Mouse (Mus musculus) layer of hippocampus, adult 9-10 months (tissue): ENCODE measurements around the gene Ifitm2.

Experiments
- DNase-seq: peaks from one replicate; pipeline ENCODE4 v3.0.0; 2022; ENCODE audit warnings: low spot score

Ifitm2 gene

DNA sequence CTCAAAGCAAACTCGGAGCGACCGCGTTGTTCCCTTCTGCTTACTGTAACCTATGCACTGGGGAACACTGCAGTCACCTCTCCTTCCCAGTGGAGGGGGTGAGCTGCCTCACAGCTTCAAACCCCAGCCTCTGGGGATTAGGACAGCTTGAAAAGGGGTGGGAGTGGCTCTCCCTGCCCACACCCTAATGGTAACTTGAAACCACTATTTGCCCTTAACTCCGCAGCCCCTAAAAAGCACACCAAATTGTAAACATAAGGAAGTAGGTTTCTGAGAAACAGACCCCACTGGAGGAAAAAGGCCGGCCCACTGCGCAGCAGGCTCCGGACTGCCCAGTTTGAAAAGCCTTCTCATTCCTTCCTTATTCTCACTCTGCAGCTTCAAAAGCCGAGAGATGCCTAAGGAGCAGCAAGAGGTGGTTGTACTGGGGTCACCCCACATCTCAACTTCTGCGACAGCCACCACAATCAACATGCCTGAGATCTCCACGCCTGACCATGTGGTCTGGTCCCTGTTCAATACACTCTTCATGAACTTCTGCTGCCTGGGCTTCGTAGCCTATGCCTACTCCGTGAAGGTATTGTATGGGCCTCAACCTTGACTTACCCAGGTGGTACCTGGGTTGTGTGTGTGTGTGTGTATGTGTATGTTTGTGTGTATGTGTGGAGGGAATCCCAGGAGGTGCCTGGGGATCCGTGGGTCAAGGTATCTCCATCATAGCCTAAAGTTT, 12.2 kb upstream of the Ifitm2 start:
- DNase-seq, result no peak

DNA sequence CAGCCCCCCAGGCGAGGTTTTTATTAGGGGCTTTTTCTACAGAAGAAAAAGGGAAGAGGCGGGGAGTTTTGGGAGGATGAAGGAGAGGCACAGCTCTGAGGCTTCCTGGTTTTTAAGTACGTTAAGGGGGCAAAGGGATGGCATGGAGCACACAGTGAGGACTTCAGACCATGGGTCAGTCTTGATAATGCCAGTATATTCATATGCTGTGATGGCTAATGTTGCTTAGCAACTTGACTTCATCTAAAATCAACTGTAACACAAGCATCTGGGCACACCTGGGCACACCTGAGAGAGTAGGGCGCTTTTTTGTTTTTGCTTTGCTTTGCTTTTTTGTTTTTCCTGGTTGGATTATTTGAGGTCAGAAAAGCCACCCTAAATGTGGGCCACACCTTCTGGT, 11.1 kb upstream of the Ifitm2 start, which contains the start of gene Ifitm1:
Ifitm1 (plus strand) TSS at position 301 of the 400 bp plus-strand sequence.
- no peak for DNase-seq

DNA sequence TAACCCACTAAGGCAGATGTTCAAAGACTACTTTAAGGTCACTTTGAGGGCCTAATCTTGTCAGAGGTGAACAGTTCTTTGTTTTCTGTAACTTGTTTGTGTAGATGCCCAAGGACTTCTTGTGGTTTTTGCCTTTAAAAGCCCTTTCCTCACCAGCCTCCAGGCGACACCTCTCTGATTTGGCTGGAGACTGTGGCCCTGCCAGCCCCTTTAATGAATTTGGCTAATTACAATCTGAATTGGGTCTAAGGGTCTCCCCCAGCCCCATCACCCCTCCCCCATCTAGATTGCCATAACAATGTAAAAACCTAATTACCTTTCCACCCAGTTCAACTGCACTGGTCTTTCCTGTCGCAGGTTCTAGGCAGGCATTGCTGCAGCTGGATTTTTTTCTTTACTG, 6.9 kb upstream of the Ifitm2 start:
- no peak for DNase-seq

DNA sequence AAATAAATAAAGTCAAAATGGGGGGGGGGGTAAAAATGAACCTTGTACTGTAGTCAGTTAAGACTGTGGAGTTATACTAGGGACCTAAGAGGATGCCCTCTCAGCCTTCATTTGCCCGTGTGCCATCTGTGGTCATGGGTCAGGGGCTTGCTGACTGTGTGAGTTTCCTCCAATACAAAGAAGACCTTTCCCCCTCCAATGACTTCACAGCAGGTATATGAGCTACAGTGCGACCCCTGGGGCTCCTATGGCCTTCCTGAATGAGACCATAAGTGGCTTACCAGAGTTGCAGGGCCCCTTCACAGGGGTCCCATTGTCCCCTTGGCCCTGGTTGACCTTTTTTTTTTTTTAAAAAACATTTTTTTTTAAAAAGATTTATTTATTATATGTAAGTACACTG, 5.6 kb upstream of the Ifitm2 start:
- DNase-seq, result no peak

DNA sequence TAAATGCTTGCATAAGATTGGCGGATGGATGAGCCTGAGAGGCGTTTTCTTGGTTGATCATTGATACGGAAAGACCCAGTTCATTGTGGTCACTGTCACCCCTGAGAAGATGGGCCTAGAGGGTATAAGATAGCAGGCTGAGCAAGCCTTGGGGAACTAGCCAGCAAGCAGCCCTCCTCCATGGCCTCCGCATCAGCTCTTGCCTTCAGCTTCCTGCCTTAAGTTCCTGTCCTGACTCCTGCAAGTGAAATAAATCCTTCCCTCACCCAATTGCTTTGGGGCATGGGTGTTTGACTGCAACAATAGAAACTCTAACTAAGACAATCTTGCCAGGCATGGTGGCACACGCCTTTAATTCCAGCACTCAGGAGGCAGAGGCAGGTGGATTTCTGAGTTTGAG, 4.2 kb upstream of the Ifitm2 start:
- no peak for DNase-seq

DNA sequence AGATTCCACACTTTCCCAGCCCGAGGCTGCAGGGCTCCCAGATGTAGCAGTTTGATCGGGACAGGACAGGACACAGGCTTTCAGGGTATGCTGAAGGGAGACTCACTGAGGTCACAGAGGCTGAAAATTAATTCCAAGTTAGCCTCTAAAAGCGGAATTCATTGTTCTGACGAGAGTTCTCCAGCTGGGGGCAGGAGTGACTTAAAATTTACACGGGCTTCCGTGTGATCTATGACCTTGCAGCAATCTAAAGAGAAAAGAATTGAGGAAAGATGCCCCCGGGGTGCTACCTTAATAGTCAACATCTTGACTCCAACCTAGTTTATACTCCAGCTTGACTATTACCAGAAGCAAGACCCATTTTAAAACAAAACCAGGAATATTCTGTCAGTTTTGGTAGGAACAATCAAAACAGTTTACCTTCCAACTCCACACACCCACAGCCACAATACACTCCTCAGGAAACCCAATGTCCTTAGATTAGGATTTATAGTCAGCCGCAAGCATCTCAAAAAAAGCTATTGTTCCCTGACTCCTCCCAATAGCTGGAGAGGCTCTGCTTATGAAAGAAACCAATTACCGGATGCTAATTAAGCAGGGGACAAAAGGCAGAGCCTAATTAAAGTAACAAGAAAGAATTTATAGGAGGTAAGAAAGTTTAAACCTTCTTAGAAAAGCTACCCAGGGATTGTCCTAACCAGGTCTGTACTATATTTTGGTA, 3.6 kb upstream of the Ifitm2 start:
- DNase-seq, result no peak

DNA sequence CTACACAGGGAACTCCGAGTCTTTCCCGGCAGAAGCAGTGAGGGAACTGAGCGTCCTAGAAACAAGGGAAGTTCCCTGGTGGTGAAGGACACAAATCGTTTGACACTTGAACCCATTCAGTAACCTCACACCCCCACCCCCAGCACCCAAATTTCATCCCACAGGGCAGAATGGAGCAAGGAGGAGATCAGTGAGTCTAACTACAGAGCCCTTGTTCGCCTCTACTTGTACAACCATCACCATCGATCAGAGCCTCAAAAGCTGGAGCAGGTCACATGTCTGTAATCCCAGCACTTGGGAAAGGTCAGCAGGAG, 726 bp upstream of the Ifitm2 start:
- no peak for DNase-seq

DNA sequence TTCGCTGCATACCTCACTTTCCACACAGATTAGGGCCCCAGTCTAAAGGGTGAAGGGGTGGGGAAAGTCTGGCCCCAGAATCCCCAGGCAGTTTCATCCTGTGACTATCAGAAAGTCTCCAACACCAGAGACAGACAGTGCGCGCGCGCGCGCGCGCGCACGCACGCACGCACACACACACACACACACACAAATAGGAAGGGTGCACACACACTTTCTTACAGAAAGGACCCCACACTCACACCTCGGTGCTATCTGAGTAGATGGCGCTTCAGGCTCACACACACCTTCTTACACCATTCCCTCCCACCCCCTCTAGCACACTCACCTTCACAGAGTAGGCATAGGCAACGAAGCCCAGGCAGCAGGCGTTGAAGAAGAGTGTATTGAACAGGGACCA, 445 bp downstream of the Ifitm2 start:
- DNase-seq, result no peak

DNA sequence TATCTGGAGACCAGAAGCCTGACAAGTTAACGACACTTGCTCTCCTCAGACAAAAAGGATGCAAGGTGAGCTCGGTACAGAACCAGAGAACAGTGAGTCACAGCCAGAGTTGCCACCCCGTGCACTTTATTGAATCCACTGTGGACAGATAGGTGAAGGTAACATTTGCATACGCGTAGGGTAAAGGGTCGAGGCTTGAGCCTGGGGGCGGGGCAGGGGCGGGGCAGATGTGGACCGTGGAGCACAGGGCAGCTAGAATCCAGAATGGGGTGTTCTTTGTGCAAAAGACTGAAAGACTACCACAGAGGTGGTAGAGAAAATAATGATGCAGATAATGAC, 1.1 kb downstream of the Ifitm2 start:
- no peak for DNase-seq

DNA sequence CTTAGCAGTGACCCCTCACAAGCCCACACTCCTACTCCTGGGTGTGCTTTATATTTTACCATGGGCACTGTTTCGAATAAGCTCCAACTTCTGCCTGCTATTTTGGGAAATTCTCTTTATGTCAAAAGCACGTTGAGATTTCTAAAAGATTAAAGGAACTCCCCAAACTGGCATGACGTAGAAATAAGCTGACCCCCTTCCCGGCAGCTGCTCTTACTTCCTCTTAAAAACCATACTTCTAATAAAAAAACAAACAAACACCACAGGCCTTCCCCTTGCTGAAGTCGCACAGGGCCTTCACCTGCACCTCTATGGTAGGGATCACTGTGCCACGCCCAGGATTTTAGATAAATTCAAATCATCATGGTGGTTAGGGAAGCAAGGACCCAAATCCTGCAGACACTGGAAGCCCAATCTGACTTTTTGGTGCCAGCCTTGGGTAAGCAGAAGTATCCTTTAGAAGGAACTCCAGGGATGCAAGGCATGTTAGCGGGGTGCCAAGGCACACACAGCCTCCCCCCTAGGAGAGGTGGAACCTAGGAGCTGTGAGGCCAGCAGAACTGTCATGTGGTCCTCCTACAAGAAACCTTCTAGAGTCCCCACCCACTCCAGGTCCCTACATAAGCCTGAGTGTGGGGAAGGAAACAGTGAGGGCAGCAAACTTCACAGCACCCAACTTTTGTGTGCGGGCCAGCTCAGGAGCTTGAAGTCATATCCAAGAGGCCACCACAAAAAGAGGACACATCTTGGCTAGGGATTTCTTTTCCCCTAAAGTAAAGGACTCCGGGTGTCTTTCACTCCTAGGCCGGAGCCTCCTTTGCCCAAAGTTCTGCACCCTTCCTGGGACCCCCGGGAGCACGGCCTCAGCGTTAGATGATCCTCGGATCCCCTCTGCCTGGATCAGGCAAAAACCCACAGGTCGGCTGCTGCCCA, 1.7 kb downstream of the Ifitm2 start:
- DNase-seq, result no peak

DNA sequence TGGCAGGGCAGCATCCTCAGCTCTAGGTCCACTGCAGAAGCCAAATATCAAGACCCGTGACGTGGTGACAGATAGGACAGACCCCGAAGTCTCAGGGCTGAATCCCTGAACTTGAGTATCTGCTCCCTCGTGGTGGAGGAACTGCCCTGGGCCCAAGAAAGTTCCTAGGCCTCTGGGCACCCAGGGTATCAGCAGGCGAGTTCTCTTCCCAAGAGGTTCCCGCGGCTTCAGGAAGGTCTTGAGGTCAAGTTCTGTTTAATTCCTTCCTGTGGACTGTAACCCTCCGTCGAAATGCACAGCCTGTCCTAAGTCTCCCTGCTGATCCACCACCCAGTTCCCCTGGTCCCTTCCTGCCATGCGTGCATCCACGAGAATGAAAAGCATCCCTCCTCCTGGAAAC, 2.7 kb downstream of the Ifitm2 start:
- DNase-seq, result no peak

DNA sequence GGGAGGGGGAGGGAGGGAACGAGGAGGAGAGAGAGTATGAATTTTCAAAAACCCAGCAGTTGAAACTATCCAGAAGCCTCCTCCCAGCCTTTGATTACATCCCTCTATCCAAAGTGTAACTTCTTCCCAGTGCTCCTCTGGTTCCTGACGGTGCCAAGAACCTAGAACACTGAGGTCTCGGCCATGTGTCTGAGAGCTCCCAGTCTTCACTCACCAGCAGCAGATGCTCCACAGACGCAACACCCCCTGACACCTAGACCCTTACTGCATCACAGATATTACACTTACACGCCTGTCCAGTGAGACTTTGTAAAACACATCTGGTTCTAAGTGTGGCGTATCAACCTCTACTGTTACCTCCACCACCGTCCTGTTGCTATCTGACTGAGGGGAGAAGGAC, 3.3 kb downstream of the Ifitm2 start:
- DNase-seq, result no peak

DNA sequence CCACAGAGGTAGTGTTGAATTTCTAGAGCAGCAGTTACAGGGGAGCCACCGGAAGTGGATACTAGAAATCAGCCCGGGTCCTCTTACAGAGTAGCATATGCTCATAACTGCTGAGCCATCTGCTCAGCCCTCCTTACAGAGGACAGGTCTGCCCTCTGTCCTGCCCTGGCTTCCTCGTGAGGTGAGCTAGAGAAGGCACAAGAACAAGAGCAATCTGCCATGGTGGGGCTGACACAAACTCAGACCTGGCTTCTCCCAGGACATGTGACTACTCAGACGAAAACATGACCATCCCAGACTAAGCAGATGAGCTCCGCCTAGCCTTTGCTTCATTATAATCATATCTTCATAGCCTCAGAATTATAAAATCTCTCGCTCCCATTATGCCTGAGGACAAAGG, 4.0 kb downstream of the Ifitm2 start:
- no peak for DNase-seq

DNA sequence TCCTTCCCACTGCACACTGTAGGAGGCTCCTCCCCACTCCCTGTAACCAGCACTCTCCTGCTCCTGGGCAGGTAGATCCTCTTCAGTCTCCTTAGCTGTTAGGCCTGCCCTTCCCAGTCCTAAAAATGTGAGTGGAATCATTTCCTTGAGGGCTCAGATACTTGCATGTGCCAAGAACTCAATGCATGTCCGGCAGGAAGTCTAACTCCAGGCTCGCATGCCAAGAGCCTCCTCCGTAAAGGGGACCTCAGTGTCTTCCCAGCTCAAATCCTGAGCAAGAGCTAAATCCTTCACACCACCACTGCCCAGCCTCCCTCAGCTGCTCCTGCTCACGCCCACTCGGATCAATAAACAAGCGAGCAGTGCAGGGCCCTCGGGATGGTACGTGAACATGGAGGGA, 4.7 kb downstream of the Ifitm2 start:
- DNase-seq, result no peak

DNA sequence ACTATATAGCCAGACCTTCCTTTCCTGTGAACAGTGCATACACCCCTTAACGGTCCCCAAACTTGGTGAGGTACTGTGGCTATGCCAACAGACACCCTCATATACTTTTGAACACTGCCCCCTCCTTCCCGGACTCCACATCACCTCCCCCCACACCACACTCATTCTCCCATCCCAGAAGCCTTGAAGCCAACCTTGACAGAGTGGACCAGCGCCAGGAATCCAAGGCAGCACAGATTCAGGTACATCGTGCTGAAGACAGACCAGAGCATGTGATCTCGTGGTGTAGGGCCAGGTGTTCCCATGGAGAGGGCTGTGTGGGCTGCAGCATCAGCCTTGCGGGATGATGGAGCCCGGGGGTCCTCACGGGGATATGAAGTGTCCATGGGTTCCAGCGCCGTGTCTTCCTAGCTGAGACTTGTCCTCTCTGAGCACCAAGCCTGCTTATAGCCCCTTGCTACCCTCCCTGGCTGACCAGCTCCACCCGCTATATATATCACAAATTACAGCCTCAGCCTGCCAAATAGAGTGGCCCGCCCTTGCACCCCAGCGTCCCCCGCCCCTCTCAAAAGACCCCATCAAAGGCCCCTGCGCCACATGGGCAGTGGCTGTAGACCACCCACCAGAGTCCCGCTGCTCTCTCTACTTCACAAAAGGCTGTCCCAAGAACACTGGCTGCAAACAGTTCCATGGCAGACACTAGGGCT, 5.8 kb downstream of the Ifitm2 start, which contains the start of gene Ifitm5:
Ifitm5 (minus strand) TSS at position 468 of the 707 bp plus-strand sequence.
- no peak for DNase-seq

DNA sequence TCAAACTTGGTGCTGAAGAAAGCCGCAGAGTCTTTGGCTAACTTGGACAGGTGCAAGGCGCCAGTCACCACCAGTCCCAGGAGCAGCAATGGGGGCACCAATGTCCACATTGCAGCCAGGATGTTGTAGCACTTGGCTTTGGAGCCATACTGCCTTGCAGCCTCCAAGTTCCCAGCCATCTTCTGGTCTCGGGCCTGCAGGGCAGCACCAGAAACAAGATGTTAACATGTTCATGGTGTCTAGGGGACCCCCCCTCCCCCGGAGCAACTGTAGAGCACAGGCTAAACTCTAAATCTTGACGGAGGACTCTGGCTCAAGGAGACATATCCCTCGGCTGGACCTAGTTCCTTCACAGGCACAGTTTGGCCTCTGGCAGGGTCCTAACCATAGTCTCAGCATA, 6.5 kb downstream of the Ifitm2 start:
- no peak for DNase-seq

DNA sequence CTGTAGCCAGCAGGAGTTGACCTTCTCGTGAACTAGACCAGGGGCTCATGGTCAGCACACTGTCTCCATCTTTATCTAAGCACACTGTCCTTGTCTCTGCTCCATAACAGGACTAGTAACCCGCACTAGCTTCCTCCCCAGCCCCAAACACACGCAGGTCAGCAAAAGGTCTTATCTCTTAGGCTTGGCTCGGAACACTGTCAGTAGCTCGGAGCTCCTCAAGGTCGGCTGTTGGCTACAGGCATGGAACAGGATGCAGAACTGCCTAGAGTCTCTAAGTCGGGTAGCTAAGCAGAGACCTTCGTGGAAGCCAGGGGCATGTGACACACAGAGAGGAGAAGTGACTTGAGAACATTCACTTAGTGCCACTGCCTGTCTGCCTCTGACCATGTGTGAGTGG, 7.6 kb downstream of the Ifitm2 start:
- no peak for DNase-seq

DNA sequence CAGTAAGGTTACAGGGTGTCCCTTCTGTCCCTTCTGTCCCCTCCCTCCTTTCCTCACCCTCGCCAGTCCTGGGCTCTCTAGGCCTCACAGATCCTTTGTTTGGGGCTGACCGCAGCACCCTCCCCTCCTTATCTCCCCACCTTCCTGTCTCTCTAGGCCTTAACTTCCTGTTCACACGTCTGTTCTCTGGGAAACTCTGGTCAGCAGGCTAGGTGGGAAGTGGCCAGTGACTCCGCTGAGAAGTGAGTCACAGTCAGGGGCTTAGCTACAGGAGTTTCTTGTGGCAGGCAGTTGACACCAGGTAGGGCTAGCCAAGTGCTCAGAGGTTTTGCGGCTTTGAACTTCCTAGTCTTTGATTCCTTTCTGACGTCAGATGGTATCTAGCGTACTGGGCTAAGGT, 8.8 kb downstream of the Ifitm2 start:
- no peak for DNase-seq

DNA sequence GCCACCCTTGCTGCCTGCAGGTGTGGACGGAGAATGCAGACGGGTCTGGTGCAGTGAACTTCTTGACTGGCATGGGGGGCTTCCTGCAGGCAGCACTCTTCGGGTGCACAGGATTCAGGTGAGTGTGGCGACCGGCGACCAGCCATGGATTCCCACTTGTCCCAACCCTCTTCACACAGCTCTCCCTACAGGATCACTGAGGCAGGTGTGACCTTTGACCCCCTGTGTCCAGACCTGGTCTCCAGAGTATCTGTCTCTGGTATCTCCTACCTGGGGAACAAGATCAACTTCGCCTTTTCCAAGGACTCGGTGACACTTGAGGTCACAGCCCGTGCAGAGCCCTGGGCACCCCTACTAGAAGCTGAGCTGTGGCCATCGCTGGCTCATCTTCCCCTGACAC, 9.5 kb downstream of the Ifitm2 start:
- DNase-seq, result no peak

DNA sequence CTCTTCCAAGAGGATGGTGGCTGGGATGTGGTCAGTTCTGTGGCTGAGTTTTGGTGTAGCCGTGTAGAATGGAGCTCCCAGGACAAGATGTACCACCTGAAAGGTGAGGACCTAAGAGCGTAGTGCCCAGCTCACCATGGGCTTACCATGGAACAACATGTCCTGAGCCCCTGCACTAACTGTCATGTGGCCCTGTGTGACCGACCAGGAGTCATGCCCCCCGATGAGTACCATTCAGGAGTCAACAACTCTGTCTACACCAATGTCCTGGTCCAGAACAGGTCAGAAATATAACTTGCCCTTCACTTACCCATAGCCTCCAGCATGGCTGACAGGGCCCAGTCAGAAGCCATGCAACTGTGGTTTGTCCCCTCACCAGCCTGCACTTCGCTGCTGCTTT, 10.5 kb downstream of the Ifitm2 start:
- DNase-seq, result no peak

DNA sequence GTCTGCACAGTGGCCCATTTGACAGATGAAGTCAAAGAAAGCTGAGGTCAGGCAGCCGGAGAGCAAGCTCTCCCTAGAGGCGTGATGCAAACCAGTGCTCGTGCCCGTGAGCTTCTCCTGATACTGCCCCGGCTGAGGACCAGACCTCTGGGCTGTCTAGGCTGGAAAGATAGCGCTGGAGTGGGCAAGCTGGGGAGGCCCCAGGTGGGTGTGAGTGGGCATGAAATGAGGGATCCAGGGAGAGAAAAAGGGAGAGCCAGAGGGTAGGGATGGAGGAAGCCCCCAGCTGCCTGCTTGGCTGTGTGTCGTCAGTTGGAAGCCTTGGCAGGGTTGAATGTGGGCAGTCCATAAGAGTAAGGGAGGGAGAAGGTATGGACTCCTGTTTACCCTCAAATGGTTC, 11.6 kb downstream of the Ifitm2 start:
- DNase-seq, result no peak

DNA sequence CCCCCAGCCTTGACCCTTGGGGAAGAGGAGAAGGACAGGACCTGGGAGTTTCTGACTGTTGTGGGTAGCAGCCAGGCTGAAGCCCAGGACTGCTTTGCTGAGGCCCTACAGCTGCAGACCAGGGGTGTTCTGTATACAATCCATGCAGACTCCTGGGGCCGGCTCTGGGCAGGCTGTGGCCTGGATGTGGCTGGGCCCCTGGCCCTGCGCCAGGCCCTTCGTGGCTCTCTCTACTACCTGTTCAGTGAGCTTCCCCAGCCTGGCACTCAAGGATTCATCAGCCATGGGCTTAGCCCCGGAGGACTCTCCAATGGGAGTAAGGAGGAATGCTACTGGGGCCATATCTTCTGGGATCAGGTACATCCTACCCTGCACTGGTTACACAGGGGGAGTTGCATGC, 12.4 kb downstream of the Ifitm2 start:
- no peak for DNase-seq
